Mouse (Mus musculus) midbrain, postnatal 0 days (tissue): Measurements from ENCODE around the gene Lrrk2. TPM values are rescaled to one million over a fixed set of nuclear protein-coding genes. Genes with fewer than 3 reads are reported as not detected.

Source experiments
- ATAC-seq: fragments of 200-750 bp; cut with Nextera tagmentation; 2 replicates; pipeline ENCODE4 v1.8.0; 2017; ENCODE audit warnings: moderate number of reproducible peaks, mild to moderate bottlenecking, moderate TSS enrichment, moderate library complexity; ENCODE audit not compliant: low FRiP score
- DNase-seq: peaks from one replicate; pipeline ENCODE4 v3.0.0-alpha.2; 2015; ENCODE audit warnings: low spot score
- H3K27ac ChIP-seq: fragments of 300-500 bp; sonication (generic); 2 replicates; pipeline ENCODE4 v1.5.1; 2014; ENCODE audit warnings: low read depth, mild to moderate bottlenecking, low read length, mixed read lengths
- H3K27me3 ChIP-seq: fragments of 300-500 bp; sonication (generic); 2 replicates; pipeline ENCODE4 v1.6.1; 2014; ENCODE audit warnings: low read length, control low read depth, mixed read lengths; ENCODE audit not compliant: insufficient read depth
- H3K36me3 ChIP-seq: fragments of 300-500 bp; sonication (generic); 2 replicates; pipeline ENCODE4 v1.6.1; 2014; ENCODE audit warnings: low read length, control low read depth, mixed read lengths; ENCODE audit not compliant: insufficient read depth
- H3K4me1 ChIP-seq: fragments of 300-500 bp; sonication (generic); 2 replicates; pipeline ENCODE4 v1.6.1; 2014; ENCODE audit warnings: mild to moderate bottlenecking, control low read depth, antibody characterized with exemption, low read length, mixed read lengths; ENCODE audit not compliant: insufficient read depth
- H3K4me2 ChIP-seq: fragments of 300-500 bp; sonication (generic); 2 replicates; pipeline ENCODE4 v1.6.1; 2014; ENCODE audit warnings: low read depth, mild to moderate bottlenecking, low read length, mixed read lengths; ENCODE audit not compliant: poor library complexity, severe bottlenecking
- H3K4me3 ChIP-seq: fragments of 300-500 bp; sonication (generic); 2 replicates; pipeline ENCODE4 v1.5.1; 2014; ENCODE audit warnings: low read depth, mild to moderate bottlenecking, low read length, moderate library complexity
- H3K9ac ChIP-seq: fragments of 300-500 bp; sonication (generic); replicated peaks from 2 replicates; pipeline ENCODE4 v1.6.1; 2014; ENCODE audit warnings: mild to moderate bottlenecking, low read length, moderate library complexity, mixed read lengths; ENCODE audit not compliant: poor library complexity, severe bottlenecking
- H3K9me3 ChIP-seq: fragments of 300-500 bp; sonication (generic); 2 replicates; pipeline ENCODE4 v1.6.1; 2016; ENCODE audit warnings: low read length, control low read depth
- CTCF ChIP-seq: IDR thresholded peaks from 2 replicates; pipeline ENCODE4 v1.5.1; 2016; ENCODE audit warnings: antibody characterized with exemption, mild to moderate bottlenecking
- WGBS: fragments of 180-500 bp; shearing (Covaris S2); extraction: QIAGEN DNeasy Blood & Tissue Kit; methylation state at CpG from one replicate; pipeline ENCODE4 v1.1.7; 2014; 5-methylcytosine and 5-hydroxymethylcytosine counted together
- polyA plus RNA-seq: library from polyadenylated mRNA; unstranded; fragments of >200 nt; fragmentation: Nextera tagmentation; extraction: Ambion mirVana; gene quantifications from 2 replicates; pipeline ENCODE4 v1.2.1, GENCODE M21; 2015
- total RNA-seq: library from RNA; depleted of rRNA; stranded (reverse); fragments of >200 nt; gene quantifications from 2 replicates; pipeline ENCODE4 v1.2.3, GENCODE M21; 2014

The Lrrk2 gene
- total and polyA plus RNA-seq, 2 experiments from 2014 or later: 1.1 to 4.2 TPM

DNA sequence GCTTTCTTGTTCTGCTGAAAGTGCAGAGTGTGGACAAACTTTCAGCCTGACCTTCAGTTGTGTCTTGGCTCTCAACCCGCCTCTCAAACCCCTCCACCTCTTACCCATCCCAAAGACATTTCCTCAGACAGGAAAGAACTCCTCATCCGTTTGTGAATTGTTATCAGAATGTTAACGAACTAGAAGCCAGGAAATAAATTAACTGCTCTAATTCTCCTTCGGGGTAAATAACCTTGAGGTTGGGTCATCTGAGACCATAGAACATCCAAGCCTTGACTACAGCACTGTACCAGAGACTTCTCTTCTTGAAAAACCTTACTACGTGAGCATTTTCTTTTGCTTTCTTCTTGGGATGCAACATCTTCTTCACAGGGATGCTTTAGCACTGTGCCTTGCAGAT lies 988 bp upstream of the Lrrk2 start:
- WGBS: 81% methylated on average over 5 of the region's 5 CpGs
- ATAC-seq (no peak), DNase-seq (no peak)
- Histone ChIP-seq H3K36me3 (no peaks in the 10 kb centered on the region), H3K9me3 (no peaks in the 10 kb centered on the region), H3K27me3 (no peaks in the 10 kb centered on the region), H3K27ac (no peak overlapping the region), H3K4me1 (no peaks in the 10 kb centered on the region), H3K4me2 (no peak overlapping the region), H3K9ac (no peak overlapping the region), H3K4me3 (no peak overlapping the region)
- TF ChIP-seq CTCF: no peak

GRCm38 (mm10) chr15:91673569-91673905 lies 562 bp downstream of the Lrrk2 start:
- Histone ChIP-seq H3K27me3 (no peaks in the 10 kb centered on the region), H3K4me2 (peak overlapping the region; percentile 65), H3K27ac (no peak overlapping the region), H3K9me3 (no peaks in the 10 kb centered on the region), H3K36me3 (no peaks in the 10 kb centered on the region), H3K9ac (peak overlapping the region; percentile 54), H3K4me1 (no peaks in the 10 kb centered on the region), H3K4me3 (peak overlapping the region; percentile 44)
- ATAC-seq: no peak
- 41% methylated on average over 5 of the region's 5 CpGs for WGBS
- DNase-seq: no peak
- no peak for TF ChIP-seq CTCF

DNA sequence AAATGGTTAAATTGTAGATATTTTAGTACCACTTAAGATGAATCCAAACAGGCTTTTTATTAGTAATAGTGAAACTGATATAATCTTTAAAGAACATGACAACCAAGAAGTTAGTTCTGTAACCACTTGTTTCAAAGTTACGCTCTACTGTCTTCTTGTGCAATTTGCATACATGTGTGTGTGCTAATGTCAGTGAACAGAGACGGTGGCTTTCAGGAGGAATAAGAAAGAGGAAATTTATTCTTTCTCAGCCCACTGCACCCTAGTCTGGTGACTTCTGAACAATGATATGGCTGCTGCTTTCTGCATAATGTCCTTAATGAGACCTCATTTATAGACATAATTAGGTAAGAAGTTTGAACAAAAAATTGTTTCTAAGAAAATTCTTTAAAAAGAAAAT lies 7.1 kb downstream of the Lrrk2 start:
- Histone ChIP-seq H3K9ac (no peak overlapping the region), H3K4me2 (no peak overlapping the region), H3K27ac (no peak overlapping the region), H3K36me3 (no peaks in the 10 kb centered on the region), H3K27me3 (no peaks in the 10 kb centered on the region), H3K4me3 (no peak overlapping the region), H3K4me1 (no peaks in the 10 kb centered on the region), H3K9me3 (no peaks in the 10 kb centered on the region)
- TF ChIP-seq CTCF: no peak
- DNase-seq (no peak), ATAC-seq (no peak)
- WGBS: 77% methylated on average over 2 of the region's 2 CpGs

GRCm38 (mm10) chr15:91685880-91686563 lies 13.0 kb downstream of the Lrrk2 start:
- no peak for DNase-seq
- WGBS: 88% methylated on average over 7 of the region's 7 CpGs
- no peak for ATAC-seq
- Histone ChIP-seq H3K9me3 (no peaks in the 10 kb centered on the region), H3K27ac (no peak overlapping the region), H3K36me3 (no peaks in the 10 kb centered on the region), H3K4me2 (no peak overlapping the region), H3K4me3 (no peak overlapping the region), H3K9ac (no peak overlapping the region), H3K27me3 (no peaks in the 10 kb centered on the region), H3K4me1 (no peaks in the 10 kb centered on the region)
- no peak for TF ChIP-seq CTCF

- WGBS: 78% methylated on average over 9 of the region's 9 CpGs
- ATAC-seq (no peak), DNase-seq (no peak)
- Histone ChIP-seq H3K4me3 (no peak overlapping the region), H3K4me1 (no peaks in the 10 kb centered on the region), H3K9ac (no peak overlapping the region), H3K9me3 (0 out of 2 replicates have a peak, but pooled peaks cover 3% of the 10 kb centered on the region), H3K4me2 (no peak overlapping the region), H3K27me3 (no peaks in the 10 kb centered on the region), H3K27ac (no peak overlapping the region), H3K36me3 (no peaks in the 10 kb centered on the region)
- no peak for TF ChIP-seq CTCF
Measured at GRCm38 (mm10) chr15:91690648-91691047, 17.7 kb downstream of the Lrrk2 start.

- no peak overlapping the region for H3K4me3 ChIP-seq
- H3K4me1 ChIP-seq: no peaks in the 10 kb centered on the region
- DNase-seq (no peak), ATAC-seq (no peak)
- H3K4me2 ChIP-seq: no peak overlapping the region
- 0 out of 2 replicates have a peak, but pooled peaks cover 3% of the 10 kb centered on the region for H3K9me3 ChIP-seq
- WGBS: 69% methylated on average over 1 of the region's 1 CpGs
- no peak overlapping the region for H3K27ac ChIP-seq
- no peak overlapping the region for H3K9ac ChIP-seq
- H3K36me3 ChIP-seq: no peaks in the 10 kb centered on the region
- no peak for TF ChIP-seq CTCF
- H3K27me3 ChIP-seq: no peaks in the 10 kb centered on the region
Measured at GRCm38 (mm10) chr15:91693051-91693450, 20.1 kb downstream of the Lrrk2 start.
